Mouse (Mus musculus) lung, postnatal 0 days (tissue): ENCODE measurements at regions not wholly inside any gene's neighbourhood (a gene's known extent, or its start where the extent isn't known, plus 50 kb on each side); places are given as distances from the start of the nearest gene placed in this dataset.

Experiments used
- CTCF ChIP-seq: IDR thresholded peaks from 2 replicates; pipeline ENCODE4 v1.5.1; 2016; ENCODE audit warnings: antibody characterized with exemption, mild to moderate bottlenecking
- EP300 ChIP-seq: IDR thresholded peaks from 2 replicates; pipeline ENCODE4 v1.6.1; 2016; ENCODE audit warnings: antibody characterized with exemption, mild to moderate bottlenecking, control low read depth

- TF ChIP-seq CTCF (no peak), EP300 (no peak)
These were observed 206.6 kb upstream of the Hnrnpa3 start for GRCm38 (mm10) chr2:75452274-75453148.
